Mouse (Mus musculus) heart, postnatal 10 days (tissue): ENCODE data around the gene Trim42. TPM values are rescaled to one million over a fixed set of nuclear protein-coding genes. Genes with fewer than 3 reads are reported as not detected.

ENCODE experiments used
- DNase-seq, 2 experiments: peaks; one replicate each; pipeline ENCODE4 v3.0.0; 2021
- intact Hi-C: fragments of 180-260 bp; cut with DNase I; formaldehyde crosslinking; loops from one replicate; pipeline ENCODE4 v1.15.1; 2025
- total RNA-seq, 2 experiments: library from RNA; stranded (reverse); gene quantifications; 2 replicates each; pipeline ENCODE4 v1.2.3; 2021

Gene Trim42
- total RNA-seq = not detected

DNA sequence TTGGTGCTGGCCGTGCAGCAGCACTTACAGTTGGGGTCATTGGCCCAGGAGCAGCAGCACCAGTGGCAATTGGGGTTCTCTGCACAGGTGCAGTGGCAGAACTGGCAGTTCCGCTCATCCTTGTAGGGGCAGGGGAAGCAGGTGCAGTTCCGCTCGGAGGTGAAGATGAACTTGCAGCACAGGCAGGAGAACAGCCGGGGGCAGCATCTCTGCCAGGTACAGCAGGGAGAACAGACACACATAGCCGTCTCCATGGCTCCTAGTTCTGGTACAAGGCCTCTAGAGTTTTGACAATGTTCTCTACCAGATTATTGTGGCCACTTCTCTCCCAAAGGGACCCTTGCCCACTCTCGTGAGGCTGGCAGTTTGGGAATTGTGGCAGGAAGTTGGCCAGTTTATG, at the start of gene Trim42:
Gene Trim42 (minus strand): TSS at position 368 of the 400 bp plus-strand sequence.
- no peak for DNase-seq
- intact Hi-C loops = no loop called here

- DNase-seq = no peak
- intact Hi-C loops = no loop called here
Measured at GRCm38 (mm10) chr9:97414876-97415668, 45.3 kb upstream of the Trim42 start.

DNA sequence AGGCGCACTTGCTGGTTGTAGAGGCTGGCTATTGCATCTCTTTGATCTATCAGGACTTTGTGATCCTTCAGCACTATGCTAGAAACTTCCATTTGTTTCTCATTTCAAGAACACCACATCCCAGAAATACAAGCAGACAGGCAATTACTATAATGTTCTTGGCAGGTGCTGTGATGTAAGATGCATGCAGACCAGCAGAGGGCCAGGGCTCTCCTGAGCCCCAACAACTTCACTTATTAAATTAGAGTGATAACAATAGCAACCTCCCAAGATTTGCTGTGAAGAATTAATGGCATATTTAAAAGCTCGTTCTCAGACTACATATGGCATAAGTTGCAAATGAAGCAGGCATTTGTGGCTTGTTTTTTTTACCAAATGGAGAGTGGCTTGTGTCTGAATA, 38.4 kb upstream of the Trim42 start:
- intact Hi-C loops = no loop called here
- no peak for DNase-seq

- DNase-seq = no peak
- intact Hi-C loops = no loop called here
Measured at GRCm38 (mm10) chr9:97356441-97356840, 13.3 kb downstream of the Trim42 start.

- intact Hi-C loops = no loop called here
- peak; percentile 3 to 7 for DNase-seq
Measured at GRCm38 (mm10) chr9:97344767-97345297, 24.9 kb downstream of the Trim42 start.

DNA sequence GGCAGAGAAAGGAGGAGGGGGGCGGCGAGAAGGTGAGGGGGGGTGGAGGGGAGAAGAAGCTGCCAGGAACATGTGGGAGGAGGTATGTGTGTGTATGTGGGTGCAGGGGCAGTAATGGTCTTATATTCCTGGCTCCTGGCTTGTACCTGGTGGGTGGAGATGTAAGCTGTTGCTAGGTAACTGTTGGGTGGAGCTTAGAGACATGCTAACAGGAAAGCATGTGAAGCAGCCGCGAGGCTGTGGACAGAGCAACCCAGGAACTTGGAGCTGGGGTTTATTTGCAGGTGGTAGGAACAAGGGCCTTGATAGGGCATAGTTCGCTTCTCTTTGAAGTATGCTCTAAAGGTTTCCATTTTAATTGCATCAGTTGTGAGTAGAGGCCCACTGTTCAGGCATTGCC, 28.0 kb downstream of the Trim42 start:
- intact Hi-C loops = no loop called here
- DNase-seq = no peak

- DNase-seq = peak; percentile 24 to 51
- intact Hi-C loops = loop anchor here (5.0 kb wide), 1 partner anchor 151 kb away; no protein-coding TSS in a partner anchor
Measured at GRCm38 (mm10) chr9:97322846-97323245, 46.9 kb downstream of the Trim42 start.

DNA sequence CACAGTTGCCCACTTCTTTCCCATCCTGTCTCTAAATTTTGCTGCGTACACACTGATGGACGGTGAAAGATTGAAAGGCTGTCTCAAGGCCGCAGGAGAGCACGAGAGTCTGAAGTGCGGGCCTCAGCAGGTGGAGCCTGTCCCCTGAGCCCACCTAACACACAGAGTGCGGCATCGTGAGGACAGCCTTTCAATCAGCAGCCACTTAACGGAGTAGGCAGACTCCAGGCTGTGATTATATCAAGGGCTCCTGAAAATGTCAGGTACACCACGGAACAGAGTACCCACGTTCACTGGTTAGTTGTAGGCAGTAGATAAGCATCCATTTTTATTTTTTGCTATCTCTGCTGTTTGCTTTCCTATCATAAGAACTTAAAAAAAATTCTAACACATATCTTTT, 47.6 kb downstream of the Trim42 start:
- intact Hi-C loops = loop anchor here (5.0 kb wide), 1 partner anchor 150 kb away; no protein-coding TSS in a partner anchor
- no peak for DNase-seq

DNA sequence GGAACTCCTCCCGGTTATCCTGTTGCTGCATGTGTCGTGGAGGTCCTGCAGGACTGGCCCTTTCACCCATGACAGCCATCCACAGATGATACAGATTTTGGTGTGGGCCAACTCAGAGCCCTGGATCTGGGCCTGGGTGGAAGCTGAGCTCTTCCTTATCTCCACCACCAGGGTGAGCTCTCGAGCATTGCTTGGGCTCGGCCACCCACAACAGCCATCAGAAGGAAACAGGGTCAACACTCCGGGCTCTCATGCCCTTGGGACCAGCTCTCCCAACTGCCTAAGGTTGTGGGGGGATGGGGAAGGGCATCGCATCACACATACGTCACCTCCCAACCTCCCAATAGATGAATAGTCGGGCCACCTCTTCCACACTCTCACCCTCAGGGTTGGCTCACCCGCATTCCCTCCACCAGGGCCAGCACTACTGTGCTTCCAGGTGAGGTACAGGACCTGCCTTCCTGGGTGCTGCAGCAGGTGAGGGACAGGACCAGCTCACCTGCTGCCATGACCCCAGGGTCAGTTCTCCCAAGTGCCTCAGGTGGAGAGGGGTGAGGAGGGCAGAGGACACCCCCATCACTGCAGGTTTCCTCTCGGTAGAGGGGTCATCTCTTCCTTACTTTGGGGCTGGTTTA, 54.2 kb downstream of the Trim42 start:
- intact Hi-C loops = no loop called here
- DNase-seq = peak in 1 of 2 experiments; percentile 4

DNA sequence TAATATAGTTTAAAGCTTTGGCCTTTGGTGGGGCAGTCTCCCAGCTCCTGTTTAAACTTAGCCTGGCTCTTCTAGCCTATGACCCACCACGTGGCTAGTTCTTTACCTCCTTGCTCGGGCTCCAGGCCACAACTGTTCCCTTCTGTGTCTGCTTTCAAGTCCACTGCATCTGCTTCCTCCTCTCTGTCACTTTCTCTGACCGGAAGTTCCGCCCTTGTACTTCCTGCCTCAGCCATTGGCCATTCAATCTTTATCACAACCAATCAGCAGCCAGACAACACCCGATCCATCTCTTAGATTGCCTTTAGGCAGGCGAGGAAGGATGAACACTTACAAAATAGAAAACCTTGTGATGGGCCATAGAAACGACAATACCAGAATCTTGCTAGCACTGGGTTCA, 58.1 kb downstream of the Trim42 start:
- intact Hi-C loops = no loop called here
- no peak for DNase-seq

DNA sequence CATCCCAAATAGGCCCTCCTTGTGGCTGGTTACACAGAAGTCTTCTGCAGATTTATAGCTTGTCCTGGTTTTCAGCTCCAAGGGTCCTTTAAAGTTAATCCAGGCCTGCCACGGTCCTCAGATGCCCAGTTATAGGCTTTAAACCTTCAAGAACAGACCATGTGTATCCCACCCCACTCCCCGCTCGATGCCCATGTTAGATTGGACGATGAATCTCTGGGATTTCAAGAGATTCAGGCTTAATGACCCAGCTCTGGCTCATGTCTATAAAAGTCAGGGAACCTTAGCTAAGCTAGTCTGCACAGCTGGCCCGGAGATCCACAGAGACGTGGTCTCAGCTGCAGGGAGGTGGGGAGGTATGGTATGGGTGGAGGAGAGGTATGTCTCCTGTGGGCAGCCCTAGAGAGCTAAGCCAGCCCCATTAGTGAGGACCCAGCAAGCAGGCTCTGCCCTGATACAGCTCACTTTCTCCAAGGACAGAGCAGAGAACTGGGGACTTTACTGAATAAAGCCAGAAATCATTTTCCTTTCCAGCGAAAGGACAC, 60.2 kb downstream of the Trim42 start:
- no peak for DNase-seq

DNA sequence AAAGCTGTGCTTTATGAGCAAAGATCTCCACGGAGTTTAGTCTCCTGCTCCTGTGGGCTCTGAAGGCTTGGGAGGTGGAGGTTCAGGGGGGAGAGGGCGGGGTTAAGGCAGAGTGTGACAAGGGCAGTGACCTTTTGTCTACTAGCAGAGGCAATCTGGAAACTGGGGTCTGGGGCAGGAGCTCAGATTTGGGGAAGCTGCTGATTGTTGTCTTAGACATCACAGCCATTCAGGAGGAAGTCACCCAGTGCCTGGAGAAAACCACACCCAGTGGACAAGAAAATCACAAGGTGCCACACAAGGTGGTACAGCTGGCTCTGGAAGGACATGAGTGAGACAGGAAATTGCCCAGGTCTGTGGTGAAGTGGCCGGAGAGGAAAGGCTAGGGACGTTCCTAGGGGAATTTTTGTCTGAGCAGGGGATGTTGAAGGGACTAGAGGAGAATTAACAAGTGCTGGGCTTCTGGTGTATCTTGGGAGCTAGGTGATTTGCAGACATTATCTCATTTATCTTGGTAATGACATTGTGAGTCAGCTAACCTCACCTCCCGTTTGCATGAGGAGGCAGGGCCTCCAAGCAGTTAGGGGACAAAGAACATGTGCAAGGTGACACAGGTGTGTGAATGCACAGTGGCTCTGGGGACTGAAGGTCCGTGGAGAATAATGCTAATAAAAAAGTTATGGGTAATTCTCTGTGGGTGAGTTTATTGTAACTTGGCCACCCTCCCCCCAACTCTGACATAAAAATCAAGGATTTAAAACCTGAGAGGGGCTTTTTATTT, 61.9 kb downstream of the Trim42 start:
- no peak for DNase-seq
- intact Hi-C loops = no loop called here

More for the DNA sequence above, 60.2 kb downstream of the Trim42 start:
- intact Hi-C loops = no loop called here
